Mouse (Mus musculus) bone marrow, adult 2 months (tissue): ENCODE measurements at regions not wholly inside any gene's neighbourhood (a gene's known extent, or its start where the extent isn't known, plus 50 kb on each side); places are given as distances from the start of the nearest gene placed in this dataset.

Experiments
- CTCF ChIP-seq: fragments of 200-500 bp; IDR thresholded peaks from 2 replicates; pipeline ENCODE4 v1.5.1; 2011; ENCODE audit warnings: low read length, control low read depth; ENCODE audit not compliant: control insufficient read depth, insufficient read depth
- POLR2A ChIP-seq: fragments of 200-500 bp; IDR thresholded peaks from 2 replicates; pipeline ENCODE4 v1.6.1; 2011; ENCODE audit warnings: low read depth, mild to moderate bottlenecking, control low read depth, low read length, borderline replicate concordance; ENCODE audit not compliant: control insufficient read depth

- no peak for TF ChIP-seq POLR2A
- no peak for TF ChIP-seq CTCF
Measured at GRCm38 (mm10) chr19:15827990-15828705, 119.0 kb downstream of the Psat1 start.
